Mouse (Mus musculus): Measurements from ENCODE around the gene Zbtb8b. TPM values are rescaled to one million over a fixed set of nuclear protein-coding genes. Genes with fewer than 3 reads are reported as not detected.
"Not testable (repeated sequence)": the region's sequence is repeated elsewhere in the genome, so short reads cannot be mapped to it uniquely, and the experiment has no call there.

Gene Zbtb8b
- polyA plus RNA-seq, 1 experiment from 2014 or later: 1.3 TPM

DNA sequence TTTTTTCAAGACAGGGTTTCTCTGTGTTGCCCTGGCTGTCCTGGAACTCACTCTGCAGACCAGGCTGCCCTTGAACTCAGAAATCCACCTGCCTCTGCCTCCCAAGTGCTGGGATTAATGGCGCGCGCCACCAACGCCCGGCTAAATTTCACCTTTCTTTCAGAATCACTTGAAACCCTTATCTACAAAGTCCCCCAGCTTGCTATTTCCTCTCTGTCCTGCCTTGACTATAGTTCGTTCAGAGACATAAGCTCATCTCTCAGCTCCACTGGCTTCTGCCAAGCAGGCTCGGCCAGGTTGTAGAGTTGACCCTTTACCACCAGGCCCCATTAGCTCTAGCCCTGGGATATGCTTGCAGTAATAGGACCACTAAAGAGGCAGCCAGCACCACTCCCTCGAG, 6.7 kb upstream of the Zbtb8b start:
- Histone ChIP-seq H3K9ac (ENCODE audit: low read depth, low read length) (no peak overlapping the region), H3K4me2 (ENCODE audit: low read depth, low read length) (no peak overlapping the region), H3K27ac (ENCODE audit: low read length) (no peak overlapping the region), H3K4me1 (ENCODE audit: control insufficient read depth, low read depth, low read length) (no peaks in the 10 kb centered on the region; the same call in 1 of the 2 replicates), H3K9me3 (replicated peaks; ENCODE audit: control insufficient read depth, low read length) (no peaks in the 10 kb centered on the region), H3K4me3 (ENCODE audit: low read depth, low read length) (no peak overlapping the region), H3K27me3 (ENCODE audit: control insufficient read depth, insufficient read depth, low read depth, low read length) (peaks cover 9% of the 10 kb centered on the region), H3K36me3 (ENCODE audit: control insufficient read depth, insufficient read depth) (no peaks in the 10 kb centered on the region)
- WGBS (ENCODE audit: insufficient replicate concordance): 36% methylated on average over 8 of the region's 8 CpGs
- no peak for ATAC-seq (ENCODE audit: low read depth)

DNA sequence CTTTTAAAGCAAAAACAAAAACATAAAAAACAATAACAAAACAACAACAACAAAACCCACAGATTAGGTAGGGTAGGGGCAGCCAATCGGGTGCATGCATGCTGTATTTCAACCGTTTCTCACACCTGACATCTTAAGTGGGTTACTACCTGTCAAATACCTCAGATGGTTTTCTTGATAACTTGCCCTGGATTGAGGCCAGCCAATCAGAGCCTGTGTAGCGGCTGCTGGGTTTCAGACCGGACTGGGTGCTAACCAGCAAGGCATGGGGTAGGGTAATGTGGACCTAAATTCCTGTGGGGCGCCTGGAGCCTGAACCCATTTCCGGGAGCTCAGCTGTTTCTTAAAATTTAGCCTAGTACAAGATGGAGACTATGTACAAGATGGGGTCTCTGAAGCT, 492 bp upstream of the Zbtb8b start:
- H3K36me3 ChIP-seq (ENCODE audit: control insufficient read depth, insufficient read depth): no peaks in the 10 kb centered on the region
- ATAC-seq (ENCODE audit: low read depth): no peak
- H3K27ac ChIP-seq (ENCODE audit: low read length): no peak overlapping the region
- no peaks in the 10 kb centered on the region; the same call in 1 of the 2 replicates for H3K4me1 ChIP-seq (ENCODE audit: control insufficient read depth, low read depth, low read length)
- 27% methylated on average over 6 of the region's 6 CpGs for WGBS (ENCODE audit: insufficient replicate concordance)
- H3K4me3 ChIP-seq (ENCODE audit: low read depth, low read length): no peak overlapping the region
- H3K4me2 ChIP-seq (ENCODE audit: low read depth, low read length): no peak overlapping the region
- H3K27me3 ChIP-seq (ENCODE audit: control insufficient read depth, insufficient read depth, low read depth, low read length): peaks cover 49% of the 10 kb centered on the region
- H3K9me3 ChIP-seq (replicated peaks; ENCODE audit: control insufficient read depth, low read length): no peaks in the 10 kb centered on the region
- H3K9ac ChIP-seq (ENCODE audit: low read depth, low read length): no peak overlapping the region

DNA sequence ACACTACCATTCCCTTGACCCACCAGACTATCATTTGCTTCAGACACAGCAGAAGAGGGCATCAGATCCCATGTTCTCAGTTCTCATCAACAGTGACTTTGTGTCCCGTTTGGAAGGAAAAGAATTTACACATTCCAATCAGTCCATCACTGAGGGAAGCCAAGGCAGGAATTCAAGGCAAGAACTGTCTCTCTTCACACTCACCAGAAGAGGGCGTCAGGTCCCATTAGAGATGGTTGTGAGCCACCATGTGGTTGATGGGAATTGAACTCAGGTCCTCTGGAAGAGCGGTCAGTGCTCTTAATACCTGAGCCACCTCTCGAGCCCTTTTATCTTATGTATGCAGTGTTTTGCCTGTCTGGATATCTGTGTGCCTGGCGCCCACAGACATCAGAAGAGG, 22.3 kb downstream of the Zbtb8b start:
- ATAC-seq (ENCODE audit: low read depth): no peak
- Histone ChIP-seq H3K9me3 (replicated peaks; ENCODE audit: control insufficient read depth, low read length) (0 out of 2 replicates have a peak, but pooled peaks cover 3% of the 10 kb centered on the region), H3K36me3 (ENCODE audit: control insufficient read depth, insufficient read depth) (no peaks in the 10 kb centered on the region), H3K27me3 (ENCODE audit: control insufficient read depth, insufficient read depth, low read depth, low read length) (no peaks in the 10 kb centered on the region), H3K4me2 (ENCODE audit: low read depth, low read length) (no peak overlapping the region), H3K27ac (ENCODE audit: low read length) (no peak overlapping the region), H3K4me1 (ENCODE audit: control insufficient read depth, low read depth, low read length) (peaks cover 16% of the 10 kb centered on the region), H3K9ac (ENCODE audit: low read depth, low read length) (no peak overlapping the region), H3K4me3 (ENCODE audit: low read depth, low read length) (no peak overlapping the region)
- 76% methylated on average over 5 of the region's 5 CpGs for WGBS (ENCODE audit: insufficient replicate concordance)

DNA sequence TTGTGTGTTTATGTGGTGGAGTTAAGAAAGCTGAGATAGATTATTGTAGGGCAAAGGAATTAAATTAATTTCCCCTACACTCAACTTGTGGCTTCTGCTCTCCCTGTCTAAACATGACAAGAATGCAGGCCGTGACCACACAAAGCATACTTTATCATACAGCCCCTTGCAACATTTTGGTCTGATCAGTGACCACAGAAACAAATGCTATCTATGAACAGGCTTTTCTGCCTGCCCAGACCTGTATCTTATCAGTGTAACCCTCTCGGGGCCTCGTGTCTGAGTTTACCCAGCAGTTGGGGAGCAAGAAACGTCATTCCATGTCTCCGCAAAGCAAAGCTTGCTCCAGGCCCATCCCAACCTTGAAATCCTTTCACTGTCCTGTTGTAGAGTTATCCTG, 24.2 kb downstream of the Zbtb8b start:
- Histone ChIP-seq H3K4me2 (ENCODE audit: low read depth, low read length) (0 out of 2 replicates have a peak overlapping the region, but pooled peaks have one; percentile 19), H3K9me3 (replicated peaks; ENCODE audit: control insufficient read depth, low read length) (0 out of 2 replicates have a peak, but pooled peaks cover 3% of the 10 kb centered on the region), H3K36me3 (ENCODE audit: control insufficient read depth, insufficient read depth) (no peaks in the 10 kb centered on the region), H3K4me3 (ENCODE audit: low read depth, low read length) (no peak overlapping the region), H3K9ac (ENCODE audit: low read depth, low read length) (no peak overlapping the region), H3K4me1 (ENCODE audit: control insufficient read depth, low read depth, low read length) (peaks cover 16% of the 10 kb centered on the region), H3K27ac (ENCODE audit: low read length) (peak overlapping the region; percentile 62), H3K27me3 (ENCODE audit: control insufficient read depth, insufficient read depth, low read depth, low read length) (no peaks in the 10 kb centered on the region)
- WGBS (ENCODE audit: insufficient replicate concordance): 14% methylated on average over 5 of the region's 5 CpGs
- ATAC-seq (ENCODE audit: low read depth): peak; percentile 95

DNA sequence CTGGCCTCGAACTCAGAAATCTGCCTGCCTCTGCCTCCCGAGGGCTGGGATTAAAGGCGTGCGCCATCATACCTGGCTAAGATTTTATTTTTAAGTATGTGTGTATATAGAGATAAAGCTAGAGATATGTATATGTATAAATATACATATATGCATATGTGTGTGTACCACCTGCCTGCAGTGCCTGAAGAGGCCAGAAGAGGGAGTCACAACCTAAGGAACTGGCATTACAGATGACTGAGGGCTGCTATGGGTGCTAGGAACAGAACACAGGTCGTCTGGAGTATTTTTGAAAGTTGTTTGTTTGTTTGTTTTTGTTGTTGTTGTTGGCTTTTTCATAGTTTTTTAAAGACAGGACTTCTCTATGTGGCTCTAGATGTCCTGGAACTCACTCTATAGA, 24.8 kb downstream of the Zbtb8b start:
- H3K4me1 ChIP-seq (ENCODE audit: control insufficient read depth, low read depth, low read length): peaks cover 16% of the 10 kb centered on the region
- H3K36me3 ChIP-seq (ENCODE audit: control insufficient read depth, insufficient read depth): no peaks in the 10 kb centered on the region
- no peaks in the 10 kb centered on the region for H3K27me3 ChIP-seq (ENCODE audit: control insufficient read depth, insufficient read depth, low read depth, low read length)
- H3K4me2 ChIP-seq (ENCODE audit: low read depth, low read length): no peak overlapping the region
- peak overlapping the region; percentile 62 for H3K27ac ChIP-seq (ENCODE audit: low read length)
- H3K9ac ChIP-seq (ENCODE audit: low read depth, low read length): no peak overlapping the region
- WGBS (ENCODE audit: insufficient replicate concordance): 81% methylated on average over 5 of the region's 5 CpGs
- no peak overlapping the region for H3K4me3 ChIP-seq (ENCODE audit: low read depth, low read length)
- ATAC-seq (ENCODE audit: low read depth): no peak
- 0 out of 2 replicates have a peak, but pooled peaks cover 3% of the 10 kb centered on the region for H3K9me3 ChIP-seq (replicated peaks; ENCODE audit: control insufficient read depth, low read length)

DNA sequence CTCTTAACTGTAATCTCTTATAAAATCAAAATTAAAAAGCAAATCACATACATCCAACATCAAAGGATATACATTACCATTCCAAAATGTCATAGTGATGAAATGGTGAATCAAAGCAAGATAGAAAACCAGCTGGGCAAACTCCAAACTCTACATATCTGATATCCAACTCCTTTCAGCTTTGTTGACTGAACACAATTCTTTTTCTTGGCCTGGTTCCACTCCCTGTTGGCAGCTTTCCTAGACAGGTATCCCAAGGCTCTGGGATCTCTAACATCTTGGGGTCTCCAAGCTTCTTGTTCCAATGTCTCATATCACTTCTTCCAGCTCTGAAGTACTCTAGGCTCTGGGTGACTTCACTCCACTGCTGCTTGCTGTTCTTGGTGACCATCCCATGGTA, 29.7 kb downstream of the Zbtb8b start:
- H3K9me3 ChIP-seq (replicated peaks; ENCODE audit: control insufficient read depth, low read length): 0 out of 2 replicates have a peak, but pooled peaks cover 2% of the 10 kb centered on the region
- H3K36me3 ChIP-seq (ENCODE audit: control insufficient read depth, insufficient read depth): no peaks in the 10 kb centered on the region
- no peak overlapping the region for H3K27ac ChIP-seq (ENCODE audit: low read length)
- ATAC-seq (ENCODE audit: low read depth): no peak
- no peak overlapping the region for H3K4me2 ChIP-seq (ENCODE audit: low read depth, low read length)
- H3K9ac ChIP-seq (ENCODE audit: low read depth, low read length): no peak overlapping the region
- H3K4me3 ChIP-seq (ENCODE audit: low read depth, low read length): no peak overlapping the region
- H3K27me3 ChIP-seq (ENCODE audit: control insufficient read depth, insufficient read depth, low read depth, low read length): no peaks in the 10 kb centered on the region
- H3K4me1 ChIP-seq (ENCODE audit: control insufficient read depth, low read depth, low read length): peaks cover 6% of the 10 kb centered on the region

DNA sequence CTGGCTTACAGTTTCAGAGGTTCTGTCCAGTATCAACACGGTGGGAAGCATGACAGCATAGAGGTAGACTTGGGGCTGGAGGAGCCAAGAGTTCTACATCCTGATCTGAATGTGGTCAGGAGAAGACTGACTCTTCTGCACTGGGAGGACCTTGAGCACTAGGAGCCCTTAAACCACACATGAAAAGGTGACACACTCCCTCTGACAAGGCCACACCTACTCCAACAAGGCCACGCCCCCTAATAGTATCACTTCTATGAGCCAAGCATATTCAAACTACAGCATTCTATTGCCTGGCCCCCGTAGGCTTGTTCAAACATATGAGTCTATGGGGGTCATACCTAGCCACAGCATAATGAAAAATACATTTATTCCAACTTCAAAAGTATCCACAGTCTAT, 30.1 kb downstream of the Zbtb8b start:
- not testable (repeated sequence) for H3K9me3 ChIP-seq (replicated peaks; ENCODE audit: control insufficient read depth, low read length); H3K36me3 ChIP-seq (ENCODE audit: control insufficient read depth, insufficient read depth); H3K4me1 ChIP-seq (ENCODE audit: control insufficient read depth, low read depth, low read length); H3K4me3 ChIP-seq (ENCODE audit: low read depth, low read length); H3K27me3 ChIP-seq (ENCODE audit: control insufficient read depth, insufficient read depth, low read depth, low read length); H3K27ac ChIP-seq (ENCODE audit: low read length); H3K4me2 ChIP-seq (ENCODE audit: low read depth, low read length); ATAC-seq (ENCODE audit: low read depth); H3K9ac ChIP-seq (ENCODE audit: low read depth, low read length)
- WGBS (ENCODE audit: insufficient replicate concordance): 62% methylated on average over 3 of the region's 3 CpGs

DNA sequence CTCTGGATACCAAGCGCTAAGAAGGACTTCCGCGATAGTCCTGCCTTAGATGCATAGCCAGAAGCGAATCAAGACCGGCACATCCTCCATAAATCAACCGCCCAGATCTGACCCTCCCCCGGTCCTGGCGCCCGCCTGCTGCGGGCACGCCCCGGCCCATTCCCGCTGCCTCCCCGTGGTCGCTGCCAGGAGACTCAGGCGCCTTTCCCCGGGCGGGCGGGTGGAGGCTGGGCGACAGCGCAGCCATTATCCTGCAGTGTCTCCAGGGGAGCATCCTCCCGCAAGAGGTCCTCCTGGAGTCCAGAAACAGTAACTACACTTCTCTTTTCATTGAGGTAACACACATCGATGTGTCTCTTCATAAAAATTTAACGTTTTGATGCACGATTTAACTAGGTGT, 34.2 kb downstream of the Zbtb8b start:
- peak overlapping the region; percentile 67 for H3K4me2 ChIP-seq (ENCODE audit: low read depth, low read length)
- no peaks in the 10 kb centered on the region for H3K9me3 ChIP-seq (replicated peaks; ENCODE audit: control insufficient read depth, low read length)
- ATAC-seq (ENCODE audit: low read depth): peak; percentile 59
- H3K27ac ChIP-seq (ENCODE audit: low read length): no peak overlapping the region
- WGBS (ENCODE audit: insufficient replicate concordance): 4% methylated on average over 25 of the region's 25 CpGs
- H3K4me1 ChIP-seq (ENCODE audit: control insufficient read depth, low read depth, low read length): peaks cover 6% of the 10 kb centered on the region
- H3K4me3 ChIP-seq (ENCODE audit: low read depth, low read length): peak overlapping the region; percentile 49
- no peaks in the 10 kb centered on the region for H3K36me3 ChIP-seq (ENCODE audit: control insufficient read depth, insufficient read depth)
- H3K9ac ChIP-seq (ENCODE audit: low read depth, low read length): peak overlapping the region; percentile 51
- no peaks in the 10 kb centered on the region for H3K27me3 ChIP-seq (ENCODE audit: control insufficient read depth, insufficient read depth, low read depth, low read length)

DNA sequence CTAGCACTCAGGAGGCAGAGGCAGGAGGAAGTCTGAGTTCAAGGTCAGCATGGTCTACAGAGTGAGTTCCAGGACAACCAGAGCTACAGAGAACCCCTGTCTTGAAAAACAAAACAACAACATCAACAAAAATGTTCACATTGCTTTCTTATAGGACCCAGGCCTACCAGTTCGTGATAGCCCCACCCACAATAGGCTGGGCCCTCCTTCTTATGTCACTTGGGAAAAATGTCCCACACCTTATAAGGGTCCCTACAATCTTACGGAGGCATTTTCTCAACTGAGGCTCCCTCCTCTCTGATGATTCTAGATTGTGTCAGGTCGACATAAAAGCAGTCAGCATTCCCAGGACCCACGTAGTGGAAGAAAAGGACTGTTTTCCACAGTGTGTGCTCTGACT, 40.8 kb downstream of the Zbtb8b start:
- H3K27ac ChIP-seq (ENCODE audit: low read length): no peak overlapping the region
- no peaks in the 10 kb centered on the region for H3K36me3 ChIP-seq (ENCODE audit: control insufficient read depth, insufficient read depth)
- H3K9ac ChIP-seq (ENCODE audit: low read depth, low read length): no peak overlapping the region
- no peak overlapping the region for H3K4me3 ChIP-seq (ENCODE audit: low read depth, low read length)
- ATAC-seq (ENCODE audit: low read depth): no peak
- no peaks in the 10 kb centered on the region for H3K9me3 ChIP-seq (replicated peaks; ENCODE audit: control insufficient read depth, low read length)
- H3K27me3 ChIP-seq (ENCODE audit: control insufficient read depth, insufficient read depth, low read depth, low read length): no peaks in the 10 kb centered on the region
- 60% methylated on average over 4 of the region's 4 CpGs for WGBS (ENCODE audit: insufficient replicate concordance)
- no peak overlapping the region for H3K4me2 ChIP-seq (ENCODE audit: low read depth, low read length)
- H3K4me1 ChIP-seq (ENCODE audit: control insufficient read depth, low read depth, low read length): no peaks in the 10 kb centered on the region
